Mouse (Mus musculus): Measurements from ENCODE around the gene Sf3a1.

DNA sequence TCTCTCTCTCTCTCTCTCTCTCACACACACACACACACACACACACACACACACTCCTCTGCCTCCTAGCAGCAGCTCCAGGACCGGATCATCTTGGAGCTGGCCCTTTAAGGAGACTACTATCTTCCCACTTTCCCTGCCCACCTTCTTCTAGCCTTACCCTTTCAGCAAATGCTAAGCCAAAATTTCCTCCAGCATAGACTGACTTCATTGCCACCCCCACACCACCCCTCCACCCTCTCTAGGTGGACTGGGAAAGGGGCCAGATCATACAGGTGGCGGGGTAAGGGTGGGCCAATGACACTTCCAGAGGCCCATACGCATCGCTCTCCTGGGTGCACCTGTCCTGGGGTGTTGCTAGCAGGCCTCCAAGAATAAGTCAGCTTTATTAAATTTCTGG lies 44.7 kb upstream of the Sf3a1 start:
- TF ChIP-seq CTCF (IDR thresholded peaks at IDR 0.05; ENCODE audit: control insufficient read depth, insufficient read depth, insufficient replicate concordance, low read depth, low read length) (no peak), POLR2A (IDR thresholded peaks at IDR 0.05; ENCODE audit: control insufficient read depth, low read depth, low read length) (no peak)

Data from testis, adult 2 months (tissue).